Mouse (Mus musculus) cerebellum, postnatal 36 days (tissue): ENCODE measurements around the gene Hmgn2.
"Not testable (repeated sequence)": the region's sequence is repeated elsewhere in the genome, so short reads cannot be mapped to it uniquely, and the experiment has no call there.

Experiments used
- DNase-seq, 2 experiments: peaks; one replicate each; pipeline ENCODE4 v3.0.0; 2021 to 2022; ENCODE audit warnings: mixed read lengths in 2 of 2

Hmgn2 gene

DNA sequence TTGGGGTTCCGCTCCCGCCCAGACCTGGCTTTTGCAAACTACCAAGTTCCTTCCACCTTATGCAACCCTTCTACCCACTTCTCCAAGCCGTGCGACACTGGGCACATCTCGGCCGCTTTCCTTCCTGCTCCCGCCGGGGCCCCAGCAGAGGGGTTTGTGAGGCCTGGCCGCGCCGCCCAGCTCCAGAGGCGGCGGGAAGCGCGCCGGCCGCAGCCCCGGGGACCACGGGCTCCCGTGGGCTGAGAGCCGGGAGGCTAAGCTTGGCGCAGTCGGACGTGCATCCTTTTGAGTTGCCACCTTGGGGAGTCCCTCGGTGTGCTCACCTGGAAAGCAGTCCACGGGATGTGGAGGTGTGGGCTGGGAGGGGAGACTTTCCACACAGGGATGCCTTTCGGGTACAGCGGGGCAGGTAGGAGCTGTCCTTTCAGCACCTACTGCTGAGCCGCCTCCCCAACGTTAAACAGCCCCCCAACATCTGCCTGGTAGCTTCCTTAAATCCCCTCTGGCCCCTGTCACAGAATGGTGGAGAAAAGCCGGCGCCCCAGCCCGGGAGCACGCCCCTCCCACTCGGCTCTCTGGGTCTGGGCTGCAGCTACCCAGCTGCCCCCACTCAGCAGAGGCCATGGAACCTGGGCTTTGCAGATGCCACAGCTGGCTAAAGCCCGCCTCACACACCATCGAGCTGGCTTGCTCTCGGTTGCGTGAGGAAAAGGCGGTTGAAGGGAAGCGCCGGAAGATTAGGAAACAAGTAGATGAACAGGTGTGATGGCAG is at the start of gene Hmgn2:
Gene Hmgn2, minus strand, starts transcription at position 501 of the 772 bp plus-strand sequence.
- DNase-seq, result peak in 1 of 2 experiments; percentile 37

- no peak for DNase-seq
Measured at GRCm38 (mm10) chr4:134017201-134017865, 48.9 kb upstream of the Hmgn2 start.

GRCm38 (mm10) chr4:134016767-134017166 is 48.3 kb upstream of the Hmgn2 start:
- no peak for DNase-seq

DNA sequence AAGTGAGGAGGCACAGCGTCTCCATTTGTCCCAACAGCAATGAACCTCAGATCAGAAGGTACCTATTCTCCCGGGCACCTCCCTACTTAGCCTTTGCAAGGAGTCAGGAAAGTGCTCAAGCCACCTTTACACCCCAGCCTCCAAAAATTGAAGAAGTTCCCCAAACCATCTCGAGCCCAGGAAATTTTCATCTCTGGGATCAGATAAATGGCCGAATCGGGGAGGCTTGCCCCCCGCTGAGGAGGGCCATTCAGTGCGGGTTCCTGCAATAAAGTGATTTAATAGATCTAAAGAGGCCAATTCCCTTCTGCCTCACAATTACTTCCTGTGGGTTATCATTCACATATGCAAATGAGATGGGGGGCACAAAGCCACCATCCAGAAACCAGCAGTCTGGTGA is 47.8 kb upstream of the Hmgn2 start:
- DNase-seq, result no peak

DNA sequence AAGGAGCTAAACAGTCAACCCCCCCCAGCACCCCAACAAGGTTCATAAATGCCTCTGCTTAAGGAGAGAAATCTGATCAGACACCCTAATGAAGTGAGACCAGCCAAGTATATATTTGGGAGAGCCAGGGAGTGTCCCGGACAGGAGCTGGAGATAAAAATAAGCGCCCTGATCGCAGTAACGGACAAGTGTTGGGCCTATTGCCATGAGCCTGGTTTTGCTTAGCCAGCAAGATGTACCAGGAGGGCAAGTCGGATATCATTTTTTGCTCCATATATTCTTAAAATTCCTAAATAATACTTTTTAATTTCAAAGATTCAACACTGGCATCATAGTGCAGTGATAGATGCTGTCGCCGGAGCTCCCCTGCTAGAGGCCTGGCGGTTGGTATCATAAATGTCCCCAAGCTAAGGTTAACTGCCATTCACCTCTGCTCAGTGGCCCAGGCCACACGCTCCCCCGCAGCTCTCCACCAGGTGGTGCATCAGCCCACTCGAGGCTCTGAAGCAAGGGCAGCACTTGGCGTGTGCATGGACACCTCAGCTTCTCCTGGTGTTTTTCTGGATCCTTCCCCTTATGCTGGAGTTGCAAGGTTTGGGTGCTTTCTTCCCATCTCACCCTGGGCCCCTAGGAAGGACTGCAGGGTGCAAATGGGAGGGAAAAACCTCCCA is 44.5 kb upstream of the Hmgn2 start:
- no peak for DNase-seq

GRCm38 (mm10) chr4:134011450-134012414 is 43.3 kb upstream of the Hmgn2 start:
- no peak for DNase-seq

DNA sequence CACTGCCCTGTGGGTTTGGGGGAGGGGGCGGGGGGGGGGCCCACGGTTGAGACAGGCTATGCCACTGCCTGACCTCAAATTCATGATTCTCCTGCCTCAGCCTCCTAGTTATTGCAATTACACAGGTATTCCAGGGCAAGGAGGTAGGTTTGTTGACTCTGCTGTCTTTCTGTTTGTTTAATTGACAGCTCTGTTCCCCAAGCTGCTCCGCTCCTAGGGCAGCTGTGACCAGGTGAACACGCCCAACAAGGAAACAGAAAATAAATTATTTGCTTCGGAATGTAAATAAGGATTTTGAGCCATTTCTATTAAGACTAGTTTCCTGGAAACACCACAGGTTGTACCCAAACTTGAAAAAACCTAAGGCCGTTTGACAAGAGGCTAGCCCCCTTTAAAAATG is 41.3 kb upstream of the Hmgn2 start:
- DNase-seq, result no peak

DNA sequence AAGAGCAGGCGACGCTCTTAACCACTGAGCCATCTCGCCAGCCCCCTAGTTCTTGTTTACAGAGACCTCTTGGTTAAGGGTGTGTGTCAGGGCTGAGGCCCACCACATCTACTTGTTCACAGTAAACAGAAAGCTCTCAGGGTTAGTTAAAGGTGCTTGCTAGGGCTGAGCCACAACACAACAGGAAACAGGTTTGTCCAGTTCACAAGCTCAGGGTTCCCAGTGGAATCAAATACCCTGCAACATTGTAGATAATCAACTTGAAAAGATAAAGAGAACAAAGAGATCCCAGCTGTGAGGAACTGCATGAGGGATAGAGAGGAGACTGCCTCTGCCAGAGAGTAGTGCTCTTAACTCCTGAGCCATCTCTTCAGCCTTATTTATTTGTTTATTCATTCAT is 38.4 kb upstream of the Hmgn2 start:
- no peak for DNase-seq

DNA sequence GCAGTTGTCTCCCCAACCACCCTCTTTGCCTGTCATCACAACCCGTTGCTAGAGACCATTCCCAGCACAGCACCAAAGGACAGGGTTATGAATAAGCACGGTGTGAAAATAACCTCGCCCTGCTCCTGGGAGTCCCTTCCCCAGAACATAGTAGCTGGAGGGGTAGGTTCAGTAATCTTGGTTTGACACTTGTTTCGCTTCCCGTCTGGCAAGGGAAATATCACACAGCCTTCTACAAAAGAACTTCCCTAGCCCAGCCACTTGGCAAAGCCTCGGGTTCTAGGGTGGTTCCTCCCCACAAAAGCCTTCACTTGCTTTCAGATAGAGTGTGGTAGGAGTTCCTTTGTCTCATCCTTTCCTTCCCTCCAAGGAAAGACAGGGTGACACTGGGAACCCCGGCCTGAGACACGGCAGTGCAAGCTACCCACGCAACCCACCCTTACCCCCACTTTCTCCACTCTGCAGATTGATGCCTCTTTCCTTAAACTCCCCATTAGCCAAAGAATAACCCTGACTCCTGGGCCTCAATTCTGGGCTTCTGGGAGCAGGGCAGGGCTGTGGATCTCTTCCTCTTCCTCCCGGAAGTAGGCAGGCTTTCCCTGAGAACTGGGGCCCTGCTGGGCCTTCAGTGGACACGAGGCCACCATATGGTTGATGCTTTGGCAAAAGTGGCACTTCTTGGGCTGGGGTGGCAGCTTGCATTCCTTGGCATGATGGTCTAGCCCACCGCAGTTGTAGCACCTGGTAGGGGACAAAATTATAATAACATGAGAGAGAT is 37.3 kb upstream of the Hmgn2 start:
- DNase-seq, result no peak

DNA sequence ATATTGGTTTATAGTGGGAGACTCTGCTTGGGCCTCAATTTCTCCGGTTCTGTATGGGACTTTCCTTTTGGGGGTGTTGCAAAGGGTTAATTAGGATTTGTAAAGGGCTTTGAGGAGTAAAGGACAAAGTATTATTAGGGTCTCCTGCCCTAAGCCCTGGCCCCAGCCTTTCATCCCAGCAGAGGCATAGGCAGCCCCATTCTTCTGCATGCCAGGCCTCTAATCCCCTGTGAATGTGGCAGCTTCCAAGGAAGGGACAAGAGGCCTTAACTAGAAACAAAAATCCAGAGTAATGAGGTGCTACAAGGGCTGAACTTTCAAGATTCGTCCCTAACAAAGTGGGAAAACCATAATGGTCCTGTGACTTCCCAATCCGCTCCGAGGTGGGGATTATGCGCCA is 34.5 kb upstream of the Hmgn2 start:
- DNase-seq, result no peak

DNA sequence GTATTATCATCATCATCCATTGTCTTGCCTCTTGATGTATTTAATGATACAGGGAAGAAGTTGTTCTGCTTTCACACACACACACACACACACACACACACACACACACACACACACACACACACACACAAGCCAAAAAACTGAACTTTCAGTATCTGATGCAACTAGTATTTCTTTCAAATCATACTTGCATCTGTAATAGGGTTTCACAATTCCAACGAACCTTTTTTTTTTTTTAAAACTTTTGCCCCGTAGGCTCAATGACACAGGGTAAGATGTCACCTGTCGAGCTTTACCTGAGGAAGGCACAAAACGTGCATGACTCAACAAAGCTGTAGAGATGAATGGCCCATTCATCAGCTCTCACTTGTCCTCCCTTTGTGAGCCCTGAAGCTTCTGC is 33.8 kb upstream of the Hmgn2 start:
- DNase-seq, result no peak

GRCm38 (mm10) chr4:134001710-134002109 is 33.3 kb upstream of the Hmgn2 start:
- DNase-seq, result no peak

DNA sequence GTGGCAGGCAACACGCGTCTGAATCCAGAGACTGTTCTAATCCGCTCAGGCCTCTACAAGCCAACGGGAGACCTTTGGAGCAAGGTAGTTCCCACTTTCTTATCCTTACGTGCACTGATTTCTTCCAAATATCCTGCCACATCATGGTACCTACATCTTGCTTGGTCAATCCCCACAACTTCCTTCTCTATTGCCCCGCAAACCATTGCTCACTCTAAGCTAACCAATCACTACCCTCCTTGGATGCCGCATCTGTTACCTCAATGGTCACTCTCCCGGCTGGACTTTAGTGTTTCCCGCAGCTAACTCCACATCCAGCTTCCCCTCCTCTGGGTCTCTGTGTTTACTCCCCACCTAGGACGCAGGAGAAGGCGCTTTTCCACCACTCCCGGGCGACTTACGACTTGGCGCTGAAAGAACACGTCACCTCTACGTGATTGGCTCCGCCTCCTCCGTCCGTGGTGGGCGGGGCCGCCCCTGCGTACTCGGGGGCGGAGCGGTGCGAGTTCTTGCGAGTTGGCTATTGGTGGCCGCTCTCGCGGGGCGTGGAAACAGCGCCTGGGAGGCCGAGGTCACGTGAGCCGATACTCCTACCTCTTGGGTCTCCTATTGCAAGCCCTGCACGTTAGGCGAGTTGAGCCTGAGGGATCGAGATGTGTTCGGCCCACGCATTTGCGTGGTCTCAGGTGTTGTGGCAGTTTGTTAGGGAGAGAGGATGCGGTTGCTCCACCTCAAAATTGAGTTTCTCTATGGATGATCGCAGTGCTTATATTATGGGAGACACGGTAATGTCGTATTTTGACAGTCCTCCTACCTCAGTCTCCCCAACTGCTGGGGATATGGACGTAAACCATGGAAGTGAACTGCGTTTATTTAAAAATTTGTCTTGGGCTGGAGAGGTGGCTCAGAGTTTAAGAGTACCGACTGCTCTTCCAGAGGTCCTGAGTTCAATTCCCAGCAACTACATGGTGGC is 32.3 kb upstream of the Hmgn2 start, which contains the start of gene Dhdds:
Gene Dhdds, minus strand, starts transcription at position 453 of the 973 bp plus-strand sequence.
- peak; percentile 93 to 97 for DNase-seq

DNA sequence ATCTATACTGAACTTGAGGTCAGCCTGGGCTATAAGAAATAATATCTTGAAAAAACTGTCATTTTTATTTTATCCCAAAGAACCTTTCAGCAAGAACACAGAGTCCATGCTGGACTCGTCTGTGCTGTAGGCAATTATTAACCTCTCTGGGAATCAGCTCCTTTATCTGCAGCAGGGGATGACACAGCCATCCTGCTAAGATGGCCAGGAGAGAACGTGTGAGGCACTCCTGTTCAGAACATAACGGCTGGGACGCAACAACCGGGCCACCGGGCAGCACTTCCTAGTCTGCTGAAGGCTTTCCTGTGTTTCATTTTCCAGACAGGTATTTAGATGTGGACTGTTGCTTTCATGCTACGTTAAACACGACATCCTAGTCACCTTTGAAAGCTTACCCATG is 26.2 kb upstream of the Hmgn2 start:
- DNase-seq, result no peak

- no peak for DNase-seq
Measured at GRCm38 (mm10) chr4:133991087-133991660, 22.7 kb upstream of the Hmgn2 start.

DNA sequence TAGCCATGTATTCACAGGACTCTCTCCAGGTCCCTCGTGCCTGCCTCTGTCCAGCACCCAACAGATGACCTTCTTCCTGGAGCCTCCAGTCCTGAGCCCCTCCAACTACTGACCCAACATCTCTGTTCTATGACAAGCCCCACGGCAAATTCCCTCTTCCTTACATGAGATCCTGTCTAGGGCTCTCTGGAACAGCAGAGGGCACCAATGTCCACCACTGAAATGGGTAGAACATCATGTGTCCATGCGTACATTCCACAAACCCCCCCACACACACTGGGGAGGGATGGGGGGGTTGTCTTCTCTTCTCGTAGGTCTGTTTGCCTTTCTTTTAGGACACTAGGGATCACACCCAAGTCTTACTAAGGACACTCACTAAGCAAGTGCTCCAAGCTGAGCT is 21.6 kb upstream of the Hmgn2 start:
- no peak for DNase-seq

- not testable (repeated sequence) for DNase-seq
Measured at GRCm38 (mm10) chr4:133988289-133988688, 19.8 kb upstream of the Hmgn2 start.

GRCm38 (mm10) chr4:133982936-133983335 is 14.5 kb upstream of the Hmgn2 start:
- DNase-seq, result no peak

GRCm38 (mm10) chr4:133980496-133980895 is 12.0 kb upstream of the Hmgn2 start:
- DNase-seq, result no peak
